Mouse (Mus musculus) E14TG2a.4 (cell line): Measurements from ENCODE around the gene Chd2.

Experiments used
- CTCF ChIP-seq: conservative IDR thresholded peaks from 2 replicates; pipeline ENCODE4 v1.5.1; 2014; ENCODE audit warnings: low read length
- NANOG ChIP-seq: IDR thresholded peaks from 2 replicates; pipeline ENCODE4 v1.6.1; 2014; ENCODE audit warnings: borderline replicate concordance, low read length, mixed read lengths

DNA sequence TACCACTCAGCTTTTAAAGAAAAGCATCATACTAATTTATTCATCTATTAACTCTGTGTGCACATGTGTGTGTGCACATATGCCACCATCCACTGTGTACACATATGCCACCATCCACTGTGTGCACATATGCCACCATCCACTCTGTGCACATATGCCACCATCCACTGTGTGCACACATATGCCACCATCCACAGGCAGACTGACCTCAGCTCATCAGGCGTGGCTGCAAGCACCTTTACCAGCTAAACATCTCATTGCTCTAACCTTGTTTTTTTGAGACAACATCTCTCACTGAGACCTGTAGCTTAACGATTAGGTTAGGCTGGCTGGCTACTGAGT lies 107.3 kb downstream of the Chd2 start:
- TF ChIP-seq CTCF (no peak), NANOG (no peak)
